ENCODE assay signal across 23 mouse cellular contexts in the genomic region with DNA sequence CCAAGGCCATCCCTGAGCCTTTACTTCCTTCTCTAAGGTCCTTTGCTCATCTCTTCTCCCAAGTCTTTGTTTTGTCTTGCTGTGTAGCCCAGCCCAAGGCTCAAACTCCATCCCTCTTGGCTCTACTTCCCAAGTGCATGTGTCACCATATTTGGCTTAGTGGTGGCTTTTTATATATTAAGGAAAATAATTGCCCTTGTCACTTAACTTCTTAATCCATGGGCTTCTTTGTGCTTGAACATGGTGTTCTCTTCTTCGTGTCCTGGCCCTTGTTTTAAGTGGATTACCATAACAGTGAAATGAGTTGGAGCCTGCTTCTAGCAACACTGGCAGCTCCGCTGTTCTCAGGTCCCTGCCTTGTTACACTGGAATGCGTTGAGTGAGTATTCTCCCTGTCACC. TPM values are rescaled to one million over a fixed set of nuclear protein-coding genes. Genes with fewer than 3 reads are reported as not detected.
DNase-seq lines count a peak whose midpoint lies in the region; ATAC-seq and TF ChIP-seq lines count a peak whose summit lies in the region.
"Had no signal": no experiment of that assay in that cellular context is flagged by ENCODE, and none has a peak within 500 bp of the region (broad histone marks: within the 10 kb centered on the region; RNA-seq: fewer than 3 reads in every experiment).

No protein-coding gene starts in this region.

- peaks cover 30% of the 10 kb centered on the region for H3K4me1 ChIP-seq in heart, embryonic 12.5 days (replicated peaks)

- H3K9ac ChIP-seq in heart, embryonic 12.5 days: no peak overlapping the region

- H3K27me3 ChIP-seq in heart, embryonic 12.5 days (replicated peaks): no peaks in the 10 kb centered on the region
- H3K27me3 ChIP-seq: CH12.LX, Patski had no signal

- H3K36me3 ChIP-seq in heart, embryonic 12.5 days: peaks cover 15% of the 10 kb centered on the region

- TF ChIP-seq CTCF in gastrocnemius, adult 2 months (IDR thresholded peaks at IDR 0.05): no peak

- 0 out of 2 replicates have a peak, but pooled peaks have one; percentile 16 for ATAC-seq in frontal cortex, adult (ENCODE audit: low TSS enrichment)
- no peak for ATAC-seq in heart, embryonic 12.5 days (ENCODE audit: insufficient number of reproducible peaks, low FRiP score)
- ATAC-seq: activated CD4-positive, CD25-positive, alpha-beta regulatory T cell, adult 4 months; CD4-positive, CD25-positive, alpha-beta regulatory T cell, adult 4 months; Patski had no signal

- H3K27ac ChIP-seq in gastrocnemius, adult 2 months: peak overlapping the region; percentile 48
- H3K27ac ChIP-seq in heart, embryonic 12.5 days (ENCODE audit: poor library complexity, severe bottlenecking): no peak overlapping the region

- no peak overlapping the region for H3K4me3 ChIP-seq in gastrocnemius, adult 2 months
- no peak overlapping the region for H3K4me3 ChIP-seq in heart, embryonic 12.5 days

- H3K9me3 ChIP-seq in heart, embryonic 12.5 days (replicated peaks): no peaks in the 10 kb centered on the region
- H3K9me3 ChIP-seq: G1E had no signal

- DNase-seq in frontal cortex, postnatal 25 days (ENCODE audit: low spot score in 2 of 2): no peak
- no peak for DNase-seq in gastrocnemius, adult 2 months
- DNase-seq in gastrocnemius, adult 8-10 months (ENCODE audit: low spot score in 2 of 2): no peak
- peak; percentile 86 for DNase-seq in fat pad, adult 2 months (ENCODE audit: extremely low read depth, low read depth, low spot score)
- peak; percentile 75 for DNase-seq in gonadal fat pad, adult 2 months (ENCODE audit: low read depth)
- no peak for DNase-seq in heart, adult 18-20 months
- DNase-seq: adrenal gland, adult 2 months; adrenal gland, adult 8-10 months; adrenal gland, postnatal 10 days; adrenal gland, postnatal 14 days; adrenal gland, postnatal 25 days; adrenal gland, postnatal 36 days; B cell, adult 2 months; cerebellum, adult 11 months; cerebellum, adult 11-12 months had no signal

- intact Hi-C loops in gastrocnemius, adult 2 months (cut with DNase I): no loop called here

- WGBS in heart, embryonic 12.5 days: 86% methylated on average over 3 of the region's 3 CpGs

- H3K4me2 ChIP-seq in heart, embryonic 12.5 days: no peak overlapping the region

RNA-seq across cellular contexts. Expression of a gene that starts 9.1 kb away (rescaled TPM):
- 10 to 100 TPM; 35.8 to 40.5 TPM for total RNA-seq in gastrocnemius, adult 2 months (2021)
- total RNA-seq in gastrocnemius, adult 8-10 months (2022): 10 to 100 TPM; 33.1 to 38.3 (median 37.8) TPM
- 102 and 104 TPM in 2 replicates for polyA plus RNA-seq in gonadal fat pad, adult 2 months (2012; rRNA removed)
- 10 to 100 TPM; 49.7 to 58.1 TPM for total RNA-seq in heart, adult 18-20 months (2021)
- polyA plus RNA-seq in heart, embryonic 12.5 days (2016; fragmentation: Nextera tagmentation; extraction: Ambion mirVana): 51.4 and 56.4 TPM in 2 replicates

RNA-seq across cellular contexts. Expression of a gene that starts 47.8 kb away (rescaled TPM):
- not detected for total RNA-seq in gastrocnemius, adult 2 months (2021)
- not detected for total RNA-seq in gastrocnemius, adult 8-10 months (2022)
- polyA plus RNA-seq in gonadal fat pad, adult 2 months (2012; rRNA removed): 0.03 and 0.16 TPM in 2 replicates
- total RNA-seq in heart, adult 18-20 months (2021): not detected
- 0.58 and 0.66 TPM in 2 replicates for polyA plus RNA-seq in heart, embryonic 12.5 days (2016; fragmentation: Nextera tagmentation; extraction: Ambion mirVana)
- total RNA-seq: CH12.LX, MEL had no signal

Comparison
In these comparisons a context has a peak if more than half of its experiments do, and no peak if none do; other contexts are left out.
1. DNase-seq: peak in fat pad, adult 2 months (single experiment) and gonadal fat pad, adult 2 months (single experiment); none in frontal cortex, postnatal 25 days (0 of 2), gastrocnemius, adult 2 months (single experiment), gastrocnemius, adult 8-10 months (0 of 2) and heart, adult 18-20 months (0 of 2).